Mouse (Mus musculus) C2C12 (cell line): ENCODE measurements around the gene Mettl15. TPM values are rescaled to one million over a fixed set of nuclear protein-coding genes. Genes with fewer than 3 reads are reported as not detected.

ENCODE experiments used
- H3K27me3 ChIP-seq: one replicate; pipeline ENCODE4 v1.6.1; 2011; ENCODE audit not compliant: control insufficient read depth, insufficient read depth, insufficient read length
- H3K36me3 ChIP-seq: one replicate; pipeline ENCODE4 v1.6.1; 2011; ENCODE audit not compliant: control insufficient read depth, insufficient read depth
- H3K4me3 ChIP-seq: one replicate; pipeline ENCODE4 v1.5.1; 2011; ENCODE audit warnings: mild to moderate bottlenecking, control low read depth; ENCODE audit not compliant: poor library complexity, insufficient read depth, severe bottlenecking
- H3K79me2 ChIP-seq: one replicate; pipeline ENCODE4 v1.6.1; 2011; ENCODE audit not compliant: control insufficient read depth, insufficient read depth
- H3K79me3 ChIP-seq: one replicate; pipeline ENCODE4 v1.6.1; 2011; ENCODE audit warnings: low read depth, control low read depth
- H3ac ChIP-seq: one replicate; pipeline ENCODE3; 2011; ENCODE audit warnings: low read depth; ENCODE audit not compliant: control insufficient read depth, insufficient read length
- CEBPB ChIP-seq: IDR thresholded peaks from one replicate; pipeline ENCODE4 v1.6.1; 2011; ENCODE audit warnings: low read depth, mild to moderate bottlenecking, control low read depth, moderate library complexity
- CTCF ChIP-seq: IDR thresholded peaks from one replicate; pipeline ENCODE4 v1.5.1; 2011; ENCODE audit not compliant: control insufficient read depth, insufficient read depth, insufficient read length
- FOSL1 ChIP-seq: IDR thresholded peaks from one replicate; pipeline ENCODE4 v1.8.0; 2011; ENCODE audit warnings: mild to moderate bottlenecking, low read length; ENCODE audit not compliant: poor library complexity, insufficient read depth, severe bottlenecking
- MAX ChIP-seq: IDR thresholded peaks from one replicate; pipeline ENCODE4 v1.6.1; 2011; ENCODE audit warnings: mild to moderate bottlenecking, control low read depth
- MYOD1 ChIP-seq: IDR thresholded peaks from one replicate; pipeline ENCODE4 v1.6.1; 2011; ENCODE audit warnings: low read depth; ENCODE audit not compliant: control insufficient read depth, insufficient read length
- MYOG ChIP-seq: IDR thresholded peaks from one replicate; pipeline ENCODE4 v1.6.1; 2011; ENCODE audit not compliant: control insufficient read depth, insufficient read length; ENCODE audit errors: extremely low read depth
- USF1 ChIP-seq: IDR thresholded peaks from one replicate; pipeline ENCODE4 v1.6.1; 2011; ENCODE audit warnings: low read depth, mild to moderate bottlenecking, control low read depth, moderate library complexity
- microRNA-seq: library from miRNA; unstranded; fragments of <30 nt; microRNA quantifications from one replicate; pipeline ENCODE4, GENCODE M21; 2019; ENCODE audit warnings: borderline microRNAs expressed
- polyA plus RNA-seq: library from polyadenylated mRNA; unstranded; fragments of >200 nt; fragmentation: generic; extraction: Trizol; gene quantifications from one replicate; pipeline ENCODE4 v1.2.1, GENCODE M21; 2012; ENCODE audit warnings: missing spikeins

Mettl15 gene
- polyA plus RNA-seq, 1 experiment = 4.4 TPM

DNA sequence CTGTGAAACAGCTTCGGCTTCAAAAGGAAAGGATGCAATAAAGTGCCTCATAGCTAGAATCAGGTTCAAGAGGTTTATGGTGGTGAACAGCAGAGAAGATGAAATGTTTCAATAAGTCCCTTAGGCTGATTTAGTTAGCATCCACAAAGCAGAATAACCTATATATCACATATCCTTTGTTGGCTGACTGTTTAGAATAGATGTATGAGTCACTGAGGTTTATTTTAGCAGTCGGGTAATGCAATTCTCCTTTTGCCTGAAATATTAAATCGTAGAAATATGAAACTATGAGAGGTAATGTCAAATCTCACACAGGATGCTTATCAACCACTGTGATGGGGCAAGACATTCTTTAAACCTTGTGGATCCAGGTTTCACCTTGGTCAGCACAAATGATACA, 149.8 kb downstream of the Mettl15 start:
- TF ChIP-seq USF1 (no peak), MAX (no peak), MYOD1 (no peak), CEBPB (no peak), FOSL1 (no peak), CTCF (no peak), MYOG (no peak)
- H3K27me3 ChIP-seq = no peaks in the 10 kb centered on the region
- H3K79me3 ChIP-seq = no peaks in the 10 kb centered on the region
- no peak overlapping the region for H3ac ChIP-seq
- no peaks in the 10 kb centered on the region for H3K79me2 ChIP-seq
- H3K4me3 ChIP-seq = no peak overlapping the region
- no peaks in the 10 kb centered on the region for H3K36me3 ChIP-seq

DNA sequence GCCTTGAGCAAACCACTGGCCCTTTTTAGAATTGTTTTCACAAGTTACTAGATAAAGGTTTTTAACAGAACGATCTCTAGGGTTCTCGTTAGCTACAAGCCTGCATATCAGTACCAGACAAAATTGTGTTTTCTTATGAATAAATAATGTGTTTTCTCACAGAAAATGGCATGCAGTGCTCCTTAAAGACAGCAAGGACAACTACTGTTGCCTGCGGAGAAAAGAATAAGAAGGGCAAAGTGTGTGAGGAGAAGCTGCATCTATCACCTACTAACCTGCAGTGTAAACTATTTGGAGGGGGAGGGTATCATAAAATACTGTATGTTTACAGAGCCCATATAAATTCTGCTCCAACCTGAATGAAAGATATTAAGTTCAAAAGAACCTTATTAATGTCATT, 150.6 kb downstream of the Mettl15 start:
- no peaks in the 10 kb centered on the region for H3K27me3 ChIP-seq
- no peaks in the 10 kb centered on the region for H3K36me3 ChIP-seq
- H3K79me2 ChIP-seq = no peaks in the 10 kb centered on the region
- no peak for TF ChIP-seq CEBPB
- no peak for TF ChIP-seq FOSL1
- no peak for TF ChIP-seq MAX
- no peak for TF ChIP-seq USF1
- no peak for TF ChIP-seq MYOD1
- TF ChIP-seq CTCF = no peak
- no peak for TF ChIP-seq MYOG
- H3K4me3 ChIP-seq = no peak overlapping the region
- no peak overlapping the region for H3ac ChIP-seq
- H3K79me3 ChIP-seq = no peaks in the 10 kb centered on the region

DNA sequence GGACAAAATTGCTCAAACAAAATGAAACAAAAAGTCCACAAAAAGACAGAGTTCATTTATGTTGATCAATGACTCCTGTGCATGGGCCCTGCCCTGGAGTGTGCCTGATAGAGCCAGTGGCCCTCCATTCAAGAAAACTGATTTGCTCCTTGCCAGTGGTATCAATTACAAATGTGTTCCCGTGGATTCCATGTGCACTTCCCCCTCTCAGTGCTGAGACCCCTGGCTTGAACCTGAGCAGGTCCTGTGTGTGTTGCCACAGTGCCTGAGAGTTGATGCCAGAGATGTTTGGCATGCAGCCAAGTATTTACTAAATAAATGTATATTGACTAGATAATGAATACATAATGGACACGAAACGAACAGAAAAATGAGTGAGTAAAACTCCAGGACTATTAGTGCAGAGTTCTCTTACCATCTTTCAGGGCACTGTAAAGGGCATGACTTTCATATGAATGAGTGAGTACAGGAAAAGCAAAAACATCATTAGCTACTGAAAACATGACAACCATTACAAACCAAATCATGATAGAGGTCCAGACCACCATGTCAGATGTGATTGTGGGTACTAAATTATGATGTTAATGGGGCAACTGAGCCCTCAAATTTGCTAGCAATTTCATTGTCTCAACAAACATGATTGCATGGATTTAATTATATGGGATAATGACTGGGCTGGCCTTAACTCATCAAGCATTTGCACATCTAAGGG, 174.6 kb downstream of the Mettl15 start:
- no peaks in the 10 kb centered on the region for H3K79me2 ChIP-seq
- H3K27me3 ChIP-seq = no peaks in the 10 kb centered on the region
- no peak overlapping the region for H3K4me3 ChIP-seq
- H3K36me3 ChIP-seq = no peaks in the 10 kb centered on the region
- H3K79me3 ChIP-seq = no peaks in the 10 kb centered on the region
- H3ac ChIP-seq = no peak overlapping the region
- no peak for TF ChIP-seq FOSL1
- no peak for TF ChIP-seq MYOG
- no peak for TF ChIP-seq MYOD1
- TF ChIP-seq CTCF = no peak
- TF ChIP-seq USF1 = no peak
- TF ChIP-seq MAX = no peak
- TF ChIP-seq CEBPB = no peak

DNA sequence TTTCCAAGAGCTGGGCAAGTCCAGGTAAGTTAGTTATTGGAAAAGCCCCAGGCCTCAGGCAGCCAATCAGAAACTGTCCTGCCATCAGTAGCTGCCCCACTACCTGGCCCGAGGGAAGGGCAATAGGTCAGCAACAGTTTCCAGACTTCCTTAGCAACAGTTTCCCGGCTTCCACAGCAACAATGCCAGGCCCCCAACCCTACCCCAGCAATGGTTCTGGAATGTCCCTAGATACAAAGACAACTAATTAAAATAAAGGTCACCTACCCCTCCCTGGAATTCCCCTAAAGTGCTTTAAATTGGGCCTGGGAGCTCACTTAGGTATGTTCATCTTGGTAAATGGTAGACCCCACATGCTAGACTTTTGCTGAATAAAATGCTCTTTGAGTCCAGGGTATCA, 230.9 kb downstream of the Mettl15 start:
- H3K79me3 ChIP-seq = no peaks in the 10 kb centered on the region
- TF ChIP-seq MYOD1 = no peak
- TF ChIP-seq CEBPB = no peak
- TF ChIP-seq MYOG = no peak
- TF ChIP-seq USF1 = no peak

More for the DNA sequence above, 230.9 kb downstream of the Mettl15 start:
- H3K4me3 ChIP-seq = no peak overlapping the region
- no peaks in the 10 kb centered on the region for H3K27me3 ChIP-seq
- H3K79me2 ChIP-seq = no peaks in the 10 kb centered on the region
- H3ac ChIP-seq = no peak overlapping the region
- no peaks in the 10 kb centered on the region for H3K36me3 ChIP-seq

Small RNA genes within 50 kb of the gene (microRNA-seq; reads per million reads assigned to microRNA genes)
- gene Gm24115 = not detected

Other genes starting within 250 kb of the Mettl15 start
- gene Kif18a, start within 50 bp of the Mettl15 start, polyA plus RNA-seq = 2.7 TPM